Mouse (Mus musculus): ENCODE measurements around the gene Defb41. TPM values are rescaled to one million over a fixed set of nuclear protein-coding genes. Genes with fewer than 3 reads are reported as not detected.
"Not testable (repeated sequence)": the region's sequence is repeated elsewhere in the genome, so short reads cannot be mapped to it uniquely, and the experiment has no call there.

Defb41 gene
- not detected in 2 replicates for polyA plus RNA-seq (2015; fragmentation: Nextera tagmentation; extraction: Ambion mirVana)

DNA sequence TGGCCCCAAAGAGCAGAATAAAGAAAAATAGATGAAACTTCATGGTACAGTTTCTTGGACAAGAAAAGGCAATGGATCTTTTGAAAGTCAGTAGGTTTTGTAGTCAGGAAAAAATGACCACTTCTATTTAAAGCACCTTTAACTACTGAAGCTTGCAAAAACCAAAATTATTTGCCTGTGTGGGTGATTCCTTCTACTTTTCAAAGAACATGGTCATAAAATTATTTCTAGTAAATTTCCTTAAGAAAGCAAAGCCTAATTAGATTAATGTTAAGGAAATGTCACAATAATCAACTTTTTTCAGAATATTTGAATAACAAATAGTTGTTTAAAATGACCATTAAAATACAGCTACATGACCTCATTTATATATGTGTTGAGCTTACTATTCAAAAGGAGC, at the start of gene Defb41:
Gene Defb41 (minus strand): TSS at position 101 of the 400 bp plus-strand sequence.
- no peak within 1 kb of the TSS for H3K27ac ChIP-seq (replicated peaks)
- no peaks in the 10 kb centered on the region for H3K4me1 ChIP-seq
- H3K9ac ChIP-seq (replicated peaks): no peak within 1 kb of the TSS
- no peaks in the 10 kb centered on the region for H3K36me3 ChIP-seq
- ATAC-seq (ENCODE audit: low FRiP score): no peak
- H3K4me2 ChIP-seq: no peak within 1 kb of the TSS
- no peaks in the 10 kb centered on the region for H3K9me3 ChIP-seq (replicated peaks)
- H3K27me3 ChIP-seq (replicated peaks): no peaks in the 10 kb centered on the region
- H3K4me3 ChIP-seq (replicated peaks): no peak within 1 kb of the TSS

DNA sequence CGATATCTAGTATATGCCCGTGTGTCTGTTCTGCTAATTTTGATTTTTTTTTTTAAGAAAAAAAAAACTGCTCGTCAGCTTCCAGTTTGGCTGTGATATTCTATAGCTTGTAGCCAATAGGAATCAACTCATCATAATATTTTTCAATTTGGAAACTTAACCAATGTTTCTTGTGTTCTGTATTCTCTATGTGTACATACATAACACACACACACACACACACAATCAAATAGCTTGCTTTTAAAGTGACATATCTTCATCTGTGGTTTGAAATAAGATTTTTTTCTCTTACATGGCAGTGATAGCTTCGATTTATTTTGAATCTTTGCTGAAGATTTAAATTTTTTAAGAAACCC, 43.5 kb upstream of the Defb41 start:
- ATAC-seq (ENCODE audit: low FRiP score): no peak
- Histone ChIP-seq H3K4me2 (no peak overlapping the region), H3K4me1 (no peaks in the 10 kb centered on the region), H3K9me3 (replicated peaks) (no peaks in the 10 kb centered on the region), H3K9ac (replicated peaks) (no peak overlapping the region), H3K27ac (replicated peaks) (no peak overlapping the region), H3K4me3 (replicated peaks) (no peak overlapping the region), H3K27me3 (replicated peaks) (no peaks in the 10 kb centered on the region), H3K36me3 (no peaks in the 10 kb centered on the region)
- WGBS: 91% methylated on average over 4 of the region's 4 CpGs

DNA sequence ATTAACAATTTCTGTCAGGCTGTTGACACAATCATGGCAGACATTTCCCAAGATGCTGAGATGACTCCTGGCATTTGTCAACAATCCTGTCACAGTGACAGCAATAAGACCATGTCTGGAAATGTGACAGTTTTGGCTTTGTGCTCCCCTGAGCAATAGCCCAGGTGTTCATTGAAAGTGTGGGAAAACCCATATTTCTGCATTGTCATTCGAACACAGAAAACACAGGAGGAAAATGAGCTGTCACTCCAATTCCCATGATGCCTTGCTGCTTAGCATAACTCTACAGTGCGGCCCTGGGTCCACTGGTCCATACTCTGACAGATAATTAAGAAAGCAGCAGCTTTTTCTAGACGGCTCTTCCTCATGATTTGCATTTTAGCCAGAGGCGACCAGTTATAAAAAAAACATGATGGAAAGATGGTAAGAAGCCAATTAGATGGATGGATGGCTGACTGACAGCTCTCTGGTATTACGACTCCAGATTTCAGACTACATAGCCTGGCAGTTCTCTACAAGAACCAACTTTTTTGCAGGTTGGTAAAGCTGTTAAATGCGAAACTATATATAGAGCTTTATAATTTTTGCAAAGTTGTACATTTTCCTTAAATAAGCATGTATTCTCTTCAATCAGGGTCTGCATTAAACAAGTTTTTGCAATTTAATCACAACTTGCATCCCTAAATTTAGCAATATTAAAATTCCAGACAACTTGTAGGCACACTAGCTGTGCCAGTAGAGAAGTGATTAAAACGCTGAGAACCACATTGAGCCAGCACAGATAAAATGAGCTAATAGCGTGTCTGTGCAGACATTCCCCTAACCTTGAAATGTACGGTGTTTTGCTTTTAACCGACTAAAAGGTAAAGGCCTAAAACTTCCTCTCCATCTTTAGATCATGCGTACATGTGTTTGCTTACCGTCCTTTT, 42.9 kb upstream of the Defb41 start:
- Histone ChIP-seq H3K27ac (replicated peaks) (no peak overlapping the region), H3K4me1 (no peaks in the 10 kb centered on the region), H3K9ac (replicated peaks) (no peak overlapping the region), H3K36me3 (no peaks in the 10 kb centered on the region), H3K9me3 (replicated peaks) (no peaks in the 10 kb centered on the region), H3K27me3 (replicated peaks) (no peaks in the 10 kb centered on the region), H3K4me2 (no peak overlapping the region), H3K4me3 (replicated peaks) (no peak overlapping the region)
- no peak for ATAC-seq (ENCODE audit: low FRiP score)
- WGBS: 76% methylated on average over 12 of the region's 12 CpGs

DNA sequence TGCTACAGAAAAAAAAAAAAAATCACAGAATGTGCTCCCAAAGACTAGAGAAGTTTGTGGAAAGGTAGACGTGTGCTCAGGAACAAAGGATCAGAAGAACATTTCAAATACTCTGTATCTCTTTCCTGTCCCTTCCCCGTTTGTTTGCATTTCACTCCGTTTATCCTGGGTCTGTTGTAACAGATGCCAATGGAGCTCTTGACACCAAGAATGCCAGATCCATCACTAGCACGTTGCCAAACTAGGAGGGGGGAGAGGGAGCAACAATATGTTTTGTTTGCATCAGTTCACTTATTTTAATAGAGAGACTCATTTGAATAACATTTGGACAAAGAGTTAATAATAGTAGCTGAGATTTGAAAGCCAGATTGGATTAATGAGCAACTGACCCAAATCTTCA, 27.6 kb upstream of the Defb41 start:
- H3K4me1 ChIP-seq: no peaks in the 10 kb centered on the region
- ATAC-seq (ENCODE audit: low FRiP score): no peak
- WGBS: 46% methylated on average over 4 of the region's 4 CpGs
- H3K27ac ChIP-seq (replicated peaks): no peak overlapping the region
- no peak overlapping the region for H3K9ac ChIP-seq (replicated peaks)
- H3K4me3 ChIP-seq (replicated peaks): no peak overlapping the region
- no peaks in the 10 kb centered on the region for H3K9me3 ChIP-seq (replicated peaks)
- H3K4me2 ChIP-seq: no peak overlapping the region
- no peaks in the 10 kb centered on the region for H3K36me3 ChIP-seq
- no peaks in the 10 kb centered on the region for H3K27me3 ChIP-seq (replicated peaks)

DNA sequence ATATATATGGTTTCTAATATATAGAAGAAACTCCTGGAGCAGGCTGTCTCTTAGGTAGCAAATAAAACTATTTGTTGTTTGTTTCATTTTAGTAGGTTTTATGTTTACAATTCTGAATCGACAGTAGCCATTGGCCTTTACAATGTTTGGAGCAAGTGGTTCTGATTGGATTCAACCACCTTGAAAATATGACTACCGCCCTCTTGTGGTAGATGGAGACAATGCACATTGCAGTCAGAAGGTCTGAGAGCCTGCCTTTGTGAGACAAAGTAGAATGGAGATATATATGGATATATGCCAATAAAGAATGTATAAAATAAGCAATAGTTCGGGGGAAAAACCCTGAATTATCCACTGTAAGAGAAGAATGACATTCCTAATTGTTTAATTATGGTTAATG, 23.9 kb upstream of the Defb41 start:
- H3K4me3 ChIP-seq (replicated peaks): no peak overlapping the region
- no peak for ATAC-seq (ENCODE audit: low FRiP score)
- H3K9me3 ChIP-seq (replicated peaks): no peaks in the 10 kb centered on the region
- no peak overlapping the region for H3K9ac ChIP-seq (replicated peaks)
- H3K4me1 ChIP-seq: no peaks in the 10 kb centered on the region
- 42% methylated on average over 3 of the region's 3 CpGs for WGBS
- no peaks in the 10 kb centered on the region for H3K27me3 ChIP-seq (replicated peaks)
- no peaks in the 10 kb centered on the region for H3K36me3 ChIP-seq
- no peak overlapping the region for H3K4me2 ChIP-seq
- H3K27ac ChIP-seq (replicated peaks): no peak overlapping the region

DNA sequence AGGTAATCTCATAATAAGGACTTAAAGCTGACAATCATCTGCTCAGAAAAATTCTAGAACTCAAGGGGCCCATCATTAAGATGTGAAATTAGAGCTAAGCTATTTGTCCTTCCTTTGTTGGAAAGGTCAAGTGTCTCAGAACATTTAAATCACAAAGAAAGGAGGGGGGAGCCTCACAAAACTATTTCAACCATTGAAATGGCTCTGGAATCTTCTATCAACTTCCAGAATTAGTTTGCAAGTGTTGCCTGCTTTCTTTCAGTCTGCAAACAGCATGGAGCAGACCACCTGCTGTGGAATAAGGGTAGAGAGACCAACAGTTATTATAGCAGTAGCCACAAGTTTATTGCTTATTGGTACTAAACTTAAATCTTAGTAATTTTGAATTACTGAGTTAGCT, 22.4 kb upstream of the Defb41 start:
- no peak for ATAC-seq (ENCODE audit: low FRiP score)
- Histone ChIP-seq H3K4me3 (replicated peaks) (no peak overlapping the region), H3K27ac (replicated peaks) (no peak overlapping the region), H3K9ac (replicated peaks) (no peak overlapping the region), H3K4me1 (no peaks in the 10 kb centered on the region), H3K9me3 (replicated peaks) (no peaks in the 10 kb centered on the region), H3K36me3 (no peaks in the 10 kb centered on the region), H3K4me2 (no peak overlapping the region), H3K27me3 (replicated peaks) (no peaks in the 10 kb centered on the region)

DNA sequence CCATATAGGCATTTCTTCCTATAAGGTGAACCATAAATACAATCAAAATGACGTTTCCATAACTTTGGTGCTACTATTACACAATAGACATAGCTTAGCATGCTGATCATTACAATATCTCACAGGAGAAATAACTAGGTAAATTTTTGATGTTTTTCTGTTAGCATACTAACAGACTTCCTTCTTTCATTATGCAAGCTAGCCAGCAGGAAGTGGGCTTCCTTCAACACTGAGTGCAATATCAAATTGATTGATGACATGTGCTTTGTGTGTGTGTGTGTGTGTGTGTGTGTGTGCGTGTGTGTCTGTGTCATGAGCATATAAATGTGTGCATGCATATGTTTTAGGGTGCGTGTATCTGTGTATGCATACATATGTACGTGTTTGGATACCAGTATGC, 6.2 kb upstream of the Defb41 start:
- 90% methylated on average over 4 of the region's 4 CpGs for WGBS
- no peak overlapping the region for H3K4me2 ChIP-seq
- no peaks in the 10 kb centered on the region for H3K36me3 ChIP-seq

DNA sequence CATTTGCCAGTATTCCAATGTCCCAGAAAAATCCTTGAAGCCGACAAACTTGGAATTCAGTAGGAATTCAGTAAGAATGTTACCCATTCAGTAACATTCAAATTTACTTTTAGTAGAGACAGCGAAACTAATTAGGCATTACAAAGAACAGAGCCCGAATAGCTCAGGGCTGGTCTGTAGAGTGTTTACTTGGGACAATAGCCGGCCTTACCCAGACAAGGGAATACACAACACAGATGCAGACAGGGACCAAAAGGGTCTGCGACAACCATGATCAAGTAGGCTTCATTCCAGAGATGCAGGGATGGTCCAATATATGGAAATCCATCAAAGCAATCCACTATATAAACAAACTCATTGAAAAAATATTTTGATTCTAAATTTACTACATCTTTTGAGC, 3.9 kb upstream of the Defb41 start:
- H3K4me1 ChIP-seq: no peaks in the 10 kb centered on the region
- H3K4me2 ChIP-seq: no peak overlapping the region
- no peak overlapping the region for H3K27ac ChIP-seq (replicated peaks)
- no peaks in the 10 kb centered on the region for H3K9me3 ChIP-seq (replicated peaks)
- no peak for ATAC-seq (ENCODE audit: low FRiP score)
- no peaks in the 10 kb centered on the region for H3K36me3 ChIP-seq
- H3K27me3 ChIP-seq (replicated peaks): no peaks in the 10 kb centered on the region
- no peak overlapping the region for H3K9ac ChIP-seq (replicated peaks)
- 48% methylated on average over 5 of the region's 5 CpGs for WGBS
- no peak overlapping the region for H3K4me3 ChIP-seq (replicated peaks)

More for the DNA sequence above, 6.2 kb upstream of the Defb41 start:
- Histone ChIP-seq H3K4me3 (replicated peaks) (no peak overlapping the region), H3K4me1 (no peaks in the 10 kb centered on the region), H3K9ac (replicated peaks) (no peak overlapping the region), H3K27ac (replicated peaks) (no peak overlapping the region), H3K27me3 (replicated peaks) (no peaks in the 10 kb centered on the region), H3K9me3 (replicated peaks) (no peaks in the 10 kb centered on the region)
- ATAC-seq (ENCODE audit: low FRiP score): no peak

DNA sequence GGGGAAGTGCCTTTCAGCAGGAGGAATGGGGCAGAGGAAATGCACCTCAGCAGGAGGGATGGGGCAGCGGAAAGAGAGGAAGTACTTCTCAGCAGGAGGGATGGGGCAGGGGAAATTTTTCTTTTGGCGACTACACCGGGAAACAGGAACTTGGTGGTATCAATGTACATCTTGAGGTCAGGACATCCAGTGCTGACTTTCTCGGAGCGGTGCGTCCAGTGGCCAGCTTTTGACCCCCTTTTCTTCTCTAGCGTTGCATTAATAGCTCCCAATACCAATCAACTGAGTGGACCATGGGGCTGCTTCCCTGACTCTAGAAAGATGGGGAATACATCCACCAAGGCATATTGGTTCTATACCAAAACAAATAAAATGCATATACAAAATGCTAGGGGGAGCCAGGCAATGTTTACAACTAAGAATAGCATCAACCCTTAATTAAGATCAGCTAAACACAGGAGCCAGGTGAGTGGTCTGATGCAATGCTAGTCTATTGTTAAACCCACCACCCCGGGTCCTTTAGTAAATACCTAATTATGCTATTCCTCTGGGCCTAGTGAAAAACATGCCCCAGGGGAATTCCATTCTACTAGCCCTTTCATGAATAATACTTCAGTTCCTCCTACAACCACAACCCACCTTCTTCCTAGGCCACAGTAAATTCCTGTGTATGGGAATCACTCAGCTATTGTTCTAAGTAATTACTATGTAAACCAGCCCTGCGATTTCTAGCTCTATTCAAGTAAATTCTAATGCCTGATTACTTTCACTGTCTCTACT, 18.9 kb downstream of the Defb41 start:
- WGBS: 84% methylated on average over 9 of the region's 9 CpGs
- not testable (repeated sequence) for H3K4me2 ChIP-seq; ATAC-seq (ENCODE audit: low FRiP score); H3K9ac ChIP-seq (replicated peaks); H3K4me1 ChIP-seq; H3K27me3 ChIP-seq (replicated peaks); H3K9me3 ChIP-seq (replicated peaks); H3K4me3 ChIP-seq (replicated peaks); H3K27ac ChIP-seq (replicated peaks); H3K36me3 ChIP-seq

DNA sequence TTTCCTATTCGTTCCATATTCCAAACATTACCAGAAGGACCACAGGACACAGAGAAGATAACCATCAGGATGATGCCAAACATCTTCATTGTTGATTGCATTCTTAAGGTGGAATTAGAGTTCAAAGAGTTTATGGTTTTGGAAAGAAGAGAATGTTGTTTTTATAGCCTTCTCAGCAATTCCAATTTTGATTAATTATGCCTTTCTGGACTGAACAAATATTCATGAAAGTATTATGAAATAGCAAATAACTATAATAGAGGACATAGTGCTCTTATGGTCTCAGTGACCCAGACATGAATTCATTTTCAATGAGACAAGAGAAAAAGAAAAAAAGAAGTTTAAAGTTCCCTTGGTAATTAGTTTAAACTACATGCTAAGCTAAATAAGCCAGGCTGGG, 27.6 kb downstream of the Defb41 start, which contains the start of gene Defb18:
Gene Defb18 (minus strand): TSS at position 101 of the 400 bp plus-strand sequence.
- Histone ChIP-seq H3K27ac (replicated peaks) (no peak within 1 kb of the TSS), H3K36me3 (no peaks in the 10 kb centered on the region), H3K4me1 (no peaks in the 10 kb centered on the region), H3K9me3 (replicated peaks) (no peaks in the 10 kb centered on the region), H3K4me2 (no peak within 1 kb of the TSS), H3K27me3 (replicated peaks) (no peaks in the 10 kb centered on the region), H3K9ac (replicated peaks) (no peak within 1 kb of the TSS), H3K4me3 (replicated peaks) (no peak within 1 kb of the TSS)
- ATAC-seq (ENCODE audit: low FRiP score): no peak
- WGBS: 79% methylated on average over 1 of the region's 1 CpGs

DNA sequence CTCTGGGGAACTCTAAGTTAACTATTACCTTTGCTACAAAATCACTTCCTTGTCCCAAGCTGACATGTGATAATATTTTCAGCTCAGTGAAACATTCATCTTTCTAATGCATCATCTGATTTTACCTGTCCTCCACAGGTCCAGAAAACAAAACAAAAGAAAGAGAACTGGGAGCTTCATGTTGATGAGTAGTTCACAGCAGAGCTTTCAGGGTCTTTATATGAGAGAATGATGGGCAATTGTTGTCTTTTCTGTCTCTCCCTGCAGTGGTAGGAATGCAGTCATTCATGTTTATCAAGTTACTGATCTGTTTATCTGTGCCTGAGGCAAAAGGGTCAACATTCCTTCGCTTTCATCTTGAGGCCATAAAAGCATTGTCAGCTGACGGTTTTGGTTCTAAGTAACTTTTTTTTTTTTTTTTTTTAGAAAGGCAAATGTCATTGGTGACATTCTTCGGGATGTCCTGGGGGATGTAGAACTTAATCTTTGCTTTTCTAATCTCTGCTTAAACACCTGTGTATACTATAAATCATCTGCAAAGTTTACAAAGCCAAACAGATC, 41.5 kb downstream of the Defb41 start:
- Histone ChIP-seq H3K9me3 (replicated peaks) (no peaks in the 10 kb centered on the region), H3K9ac (replicated peaks) (no peak overlapping the region), H3K27ac (replicated peaks) (no peak overlapping the region), H3K27me3 (replicated peaks) (no peaks in the 10 kb centered on the region), H3K4me3 (replicated peaks) (no peak overlapping the region), H3K4me2 (no peak overlapping the region), H3K36me3 (no peaks in the 10 kb centered on the region), H3K4me1 (no peaks in the 10 kb centered on the region)
- no peak for ATAC-seq (ENCODE audit: low FRiP score)
- WGBS: 21% methylated on average over 3 of the region's 3 CpGs

All from neural tube, embryonic 15.5 days (tissue).